Mouse (Mus musculus) heart, adult 2 months (tissue): ENCODE results near the gene Gipc2. TPM values are rescaled to one million over a fixed set of nuclear protein-coding genes. Genes with fewer than 3 reads are reported as not detected.
"Not testable (repeated sequence)": the region's sequence is repeated elsewhere in the genome, so short reads cannot be mapped to it uniquely, and the experiment has no call there.

Experiments used
- DNase-seq, 2 experiments: peaks; one replicate each; pipeline ENCODE4 v3.0.0; 2021
- H3K27ac ChIP-seq: fragments of 200-600 bp; 2 replicates; pipeline ENCODE4 v1.8.1; 2022
- H3K27me3 ChIP-seq: fragments of 200-500 bp; 2 replicates; pipeline ENCODE4 v1.6.1; 2012; ENCODE audit warnings: mild to moderate bottlenecking, low read length, inconsistent platforms, mixed read lengths; ENCODE audit not compliant: control insufficient read depth, insufficient read depth
- H3K36me3 ChIP-seq: fragments of 200-500 bp; 2 replicates; pipeline ENCODE4 v1.6.1; 2012; ENCODE audit warnings: low read length, inconsistent platforms; ENCODE audit not compliant: control insufficient read depth, insufficient read depth
- H3K4me1 ChIP-seq: fragments of 200-500 bp; 2 replicates; pipeline ENCODE4 v1.6.1; 2011; ENCODE audit warnings: low read length; ENCODE audit not compliant: control insufficient read depth, insufficient read depth
- H3K4me3 ChIP-seq: fragments of 200-600 bp; 2 replicates; pipeline ENCODE4 v1.8.1; 2022
- H3K79me2 ChIP-seq: fragments of 200-500 bp; replicated peaks from 2 replicates; pipeline ENCODE4 v1.6.1; 2012; ENCODE audit warnings: mild to moderate bottlenecking, inconsistent platforms, low read length, moderate library complexity, mixed read lengths; ENCODE audit not compliant: control insufficient read depth, insufficient read depth
- H3K9ac ChIP-seq: fragments of 200-500 bp; 2 replicates; pipeline ENCODE4 v1.6.1; 2012; ENCODE audit warnings: low read depth, mild to moderate bottlenecking, control low read depth, inconsistent platforms, low read length, mixed read lengths
- CTCF ChIP-seq: fragments of 200-600 bp; IDR thresholded peaks from 2 replicates; pipeline ENCODE4 v1.8.1; 2022; ENCODE audit warnings: antibody characterized with exemption, mild to moderate bottlenecking, moderate library complexity
- EP300 ChIP-seq: fragments of 200-500 bp; IDR thresholded peaks from 2 replicates; pipeline ENCODE4 v1.6.1; 2011; ENCODE audit warnings: low read depth, low read length, control low read depth; ENCODE audit not compliant: insufficient read depth
- POLR2A ChIP-seq: fragments of 200-500 bp; IDR thresholded peaks from 2 replicates; pipeline ENCODE4 v1.6.1; 2011; ENCODE audit warnings: mild to moderate bottlenecking, low read depth, low read length, control low read depth; ENCODE audit not compliant: insufficient read depth
- WGBS: fragments of 180-500 bp; shearing (Covaris S2); methylation state at CpG from one replicate; pipeline ENCODE4 v1.1.7; 2018; 5-methylcytosine and 5-hydroxymethylcytosine counted together
- intact Hi-C: fragments of 180-260 bp; cut with DNase I; formaldehyde crosslinking; loops from one replicate; pipeline ENCODE4 v1.15.1; 2025
- polyA plus RNA-seq: library from polyadenylated mRNA; depleted of rRNA; stranded (reverse); fragments of >200 nt; gene quantifications from 2 replicates; pipeline ENCODE4 v1.2.3, GENCODE M21; 2012
- total RNA-seq, 2 experiments: library from RNA; stranded (reverse); gene quantifications; 2 replicates each; pipeline ENCODE4 v1.2.3; 2021

Gipc2 gene
- total and polyA plus RNA-seq, 3 experiments: 3.5 to 6.1 (median 5.2) TPM

- peaks cover 2% of the 10 kb centered on the region for H3K36me3 ChIP-seq
- no peaks in the 10 kb centered on the region for H3K27me3 ChIP-seq
- no peak overlapping the region for H3K9ac ChIP-seq
- WGBS: 75% methylated on average over 6 of the region's 6 CpGs
- no peak for TF ChIP-seq EP300
- H3K27ac ChIP-seq: no peak overlapping the region
- peaks cover 2% of the 10 kb centered on the region; the same call in 1 of the 2 replicates for H3K79me2 ChIP-seq
- no peaks in the 10 kb centered on the region for H3K4me1 ChIP-seq
- no peak overlapping the region for H3K4me3 ChIP-seq
- DNase-seq: no peak
- intact Hi-C loops: no loop called here
These were observed 37.4 kb upstream of the Gipc2 start for GRCm38 (mm10) chr3:152203411-152203810.

- H3K79me2 ChIP-seq: peaks cover 2% of the 10 kb centered on the region; the same call in 1 of the 2 replicates
- H3K4me3 ChIP-seq: no peak overlapping the region
- no peaks in the 10 kb centered on the region for H3K27me3 ChIP-seq
- H3K9ac ChIP-seq: no peak overlapping the region
- TF ChIP-seq EP300 (no peak), POLR2A (no peak), CTCF (no peak)
- no peak overlapping the region for H3K27ac ChIP-seq
- peaks cover 2% of the 10 kb centered on the region for H3K36me3 ChIP-seq
- no peak for DNase-seq
- intact Hi-C loops: no loop called here
- H3K4me1 ChIP-seq: no peaks in the 10 kb centered on the region
These were observed 36.9 kb upstream of the Gipc2 start for GRCm38 (mm10) chr3:152202942-152203341.

- WGBS: 83% methylated on average over 2 of the region's 2 CpGs
- Histone ChIP-seq H3K4me3 (no peak overlapping the region), H3K27ac (no peak overlapping the region), H3K79me2 (no peaks in the 10 kb centered on the region), H3K27me3 (no peaks in the 10 kb centered on the region), H3K9ac (no peak overlapping the region), H3K4me1 (no peaks in the 10 kb centered on the region), H3K36me3 (no peaks in the 10 kb centered on the region; the same call in 1 of the 2 replicates)
- no peak for TF ChIP-seq POLR2A
- TF ChIP-seq CTCF: no peak
- TF ChIP-seq EP300: no peak
- intact Hi-C loops: no loop called here
- DNase-seq: no peak
These were observed 35.6 kb upstream of the Gipc2 start for GRCm38 (mm10) chr3:152201651-152202050.

- Histone ChIP-seq H3K27ac (no peak overlapping the region), H3K4me1 (no peaks in the 10 kb centered on the region), H3K9ac (no peak overlapping the region), H3K4me3 (no peak overlapping the region), H3K79me2 (no peaks in the 10 kb centered on the region), H3K36me3 (no peaks in the 10 kb centered on the region), H3K27me3 (no peaks in the 10 kb centered on the region)
- 96% methylated on average over 3 of the region's 3 CpGs for WGBS
- no peak for DNase-seq
- TF ChIP-seq POLR2A (no peak), CTCF (no peak), EP300 (no peak)
- intact Hi-C loops: no loop called here
These were observed 35.2 kb upstream of the Gipc2 start for GRCm38 (mm10) chr3:152201181-152201580.

- DNase-seq: no peak
- Histone ChIP-seq H3K4me1 (no peaks in the 10 kb centered on the region), H3K27me3 (no peaks in the 10 kb centered on the region), H3K9ac (no peak overlapping the region), H3K27ac (no peak overlapping the region), H3K4me3 (no peak overlapping the region), H3K79me2 (no peaks in the 10 kb centered on the region), H3K36me3 (no peaks in the 10 kb centered on the region)
- intact Hi-C loops: no loop called here
- WGBS: 67% methylated on average over 3 of the region's 3 CpGs
- TF ChIP-seq CTCF: no peak
- no peak for TF ChIP-seq EP300
- no peak for TF ChIP-seq POLR2A
These were observed 33.1 kb upstream of the Gipc2 start for GRCm38 (mm10) chr3:152199125-152199524.

- intact Hi-C loops, H3K27me3 ChIP-seq, DNase-seq, H3K9ac ChIP-seq, H3K4me1 ChIP-seq, H3K27ac ChIP-seq, H3K79me2 ChIP-seq, H3K36me3 ChIP-seq, H3K4me3 ChIP-seq: not testable (repeated sequence)
- WGBS: 50% methylated on average over 2 of the region's 2 CpGs
These were observed 31.2 kb upstream of the Gipc2 start for GRCm38 (mm10) chr3:152197246-152197645.
